Mouse (Mus musculus): ENCODE data around the gene Slc7a5. TPM values are rescaled to one million over a fixed set of nuclear protein-coding genes. Genes with fewer than 3 reads are reported as not detected.

The Slc7a5 gene
- polyA plus RNA-seq, 1 experiment from 2014 or later = 34.7 TPM

GRCm38 (mm10) chr8:121948321-121949145 is 41.0 kb upstream of the Slc7a5 start:
- 58% methylated on average over 19 of the region's 19 CpGs for WGBS
- no peak for ATAC-seq (ENCODE audit: low FRiP score)
- Histone ChIP-seq H3K4me2 (peak overlapping the region; percentile 64), H3K4me3 (replicated peaks) (peak overlapping the region; percentile 34), H3K27me3 (no peaks in the 10 kb centered on the region), H3K9me3 (no peaks in the 10 kb centered on the region), H3K27ac (peak overlapping the region; percentile 90), H3K4me1 (peaks cover 51% of the 10 kb centered on the region), H3K9ac (peak overlapping the region; percentile 50; the same call in 1 of the 2 replicates), H3K36me3 (replicated peaks) (peaks cover 2% of the 10 kb centered on the region; the same call in 1 of the 2 replicates)

- Histone ChIP-seq H3K9me3 (no peaks in the 10 kb centered on the region), H3K36me3 (replicated peaks) (no peaks in the 10 kb centered on the region), H3K9ac (peak overlapping the region; percentile 62), H3K27ac (peak overlapping the region; percentile 90), H3K4me2 (peak overlapping the region; percentile 64), H3K27me3 (no peaks in the 10 kb centered on the region), H3K4me1 (peaks cover 47% of the 10 kb centered on the region), H3K4me3 (replicated peaks) (peak overlapping the region; percentile 34)
- peak; percentile 30; the same call in 1 of the 2 replicates for ATAC-seq (ENCODE audit: low FRiP score)
- under 1% methylated on average over 18 of the region's 18 CpGs for WGBS
These were observed 40.3 kb upstream of the Slc7a5 start for GRCm38 (mm10) chr8:121947753-121948141.

- Histone ChIP-seq H3K27me3 (no peaks in the 10 kb centered on the region), H3K36me3 (replicated peaks) (no peaks in the 10 kb centered on the region), H3K9ac (peak overlapping the region; percentile 62), H3K4me3 (replicated peaks) (peak overlapping the region; percentile 34), H3K4me1 (peaks cover 41% of the 10 kb centered on the region), H3K4me2 (peak overlapping the region; percentile 64), H3K9me3 (no peaks in the 10 kb centered on the region), H3K27ac (peak overlapping the region; percentile 90)
- ATAC-seq (ENCODE audit: low FRiP score) = no peak
- WGBS = 28% methylated on average over 19 of the region's 19 CpGs
These were observed 39.7 kb upstream of the Slc7a5 start for GRCm38 (mm10) chr8:121947047-121947752.

GRCm38 (mm10) chr8:121946351-121946750 is 38.9 kb upstream of the Slc7a5 start:
- Histone ChIP-seq H3K36me3 (replicated peaks) (no peaks in the 10 kb centered on the region), H3K9ac (no peak overlapping the region), H3K27me3 (no peaks in the 10 kb centered on the region), H3K4me3 (replicated peaks) (no peak overlapping the region), H3K27ac (no peak overlapping the region), H3K4me1 (peaks cover 33% of the 10 kb centered on the region), H3K9me3 (no peaks in the 10 kb centered on the region), H3K4me2 (no peak overlapping the region; the same call in 1 of the 2 replicates)
- WGBS = 89% methylated on average over 7 of the region's 7 CpGs
- no peak for ATAC-seq (ENCODE audit: low FRiP score)

- H3K4me1 ChIP-seq = peaks cover 31% of the 10 kb centered on the region
- no peak within 1 kb of the TSS for H3K4me2 ChIP-seq
- H3K36me3 ChIP-seq (replicated peaks) = no peaks in the 10 kb centered on the region
- ATAC-seq (ENCODE audit: low FRiP score) = no peak
- no peak within 1 kb of the TSS for H3K4me3 ChIP-seq (replicated peaks)
- H3K27ac ChIP-seq = no peak within 1 kb of the TSS
- no peak within 1 kb of the TSS for H3K9ac ChIP-seq
- H3K27me3 ChIP-seq = no peaks in the 10 kb centered on the region
- no peaks in the 10 kb centered on the region for H3K9me3 ChIP-seq
These were observed 37.3 kb upstream of the Slc7a5 start, which contains the start of gene Car5a for GRCm38 (mm10) chr8:121944831-121945230. Gene Car5a (minus strand): TSS chr8:121944904.

- 78% methylated on average over 8 of the region's 8 CpGs for WGBS
- Histone ChIP-seq H3K4me1 (peaks cover 23% of the 10 kb centered on the region), H3K9me3 (no peaks in the 10 kb centered on the region), H3K4me2 (no peak overlapping the region), H3K27me3 (no peaks in the 10 kb centered on the region), H3K9ac (no peak overlapping the region), H3K4me3 (replicated peaks) (no peak overlapping the region), H3K36me3 (replicated peaks) (no peaks in the 10 kb centered on the region), H3K27ac (no peak overlapping the region)
- ATAC-seq (ENCODE audit: low FRiP score) = no peak
These were observed 36.2 kb upstream of the Slc7a5 start for GRCm38 (mm10) chr8:121943716-121944115.

- Histone ChIP-seq H3K27ac (no peak overlapping the region), H3K27me3 (no peaks in the 10 kb centered on the region), H3K4me3 (replicated peaks) (no peak overlapping the region), H3K9ac (no peak overlapping the region), H3K4me1 (peaks cover 17% of the 10 kb centered on the region), H3K9me3 (no peaks in the 10 kb centered on the region), H3K4me2 (no peak overlapping the region), H3K36me3 (replicated peaks) (no peaks in the 10 kb centered on the region)
- WGBS = 49% methylated on average over 2 of the region's 2 CpGs
- no peak for ATAC-seq (ENCODE audit: low FRiP score)
These were observed 35.6 kb upstream of the Slc7a5 start for GRCm38 (mm10) chr8:121943057-121943540.

- Histone ChIP-seq H3K4me1 (peaks cover 24% of the 10 kb centered on the region), H3K27ac (no peak overlapping the region), H3K9ac (no peak overlapping the region), H3K4me2 (no peak overlapping the region), H3K27me3 (no peaks in the 10 kb centered on the region), H3K36me3 (replicated peaks) (no peaks in the 10 kb centered on the region), H3K9me3 (no peaks in the 10 kb centered on the region), H3K4me3 (replicated peaks) (no peak overlapping the region)
- WGBS = 89% methylated on average over 7 of the region's 7 CpGs
- ATAC-seq (ENCODE audit: low FRiP score) = no peak
These were observed 31.2 kb upstream of the Slc7a5 start for GRCm38 (mm10) chr8:121938732-121939131.

- no peak overlapping the region for H3K4me2 ChIP-seq
- H3K27ac ChIP-seq = peak overlapping the region; percentile 90
- 89% methylated on average over 14 of the region's 14 CpGs for WGBS
These were observed 28.9 kb upstream of the Slc7a5 start for GRCm38 (mm10) chr8:121936391-121936790.

GRCm38 (mm10) chr8:121935341-121936294 is 28.1 kb upstream of the Slc7a5 start:
- 34% methylated on average over 12 of the region's 12 CpGs for WGBS
- H3K36me3 ChIP-seq (replicated peaks) = no peaks in the 10 kb centered on the region
- peak; percentile 84 for ATAC-seq (ENCODE audit: low FRiP score)
- no peaks in the 10 kb centered on the region for H3K27me3 ChIP-seq
- H3K9ac ChIP-seq = peak overlapping the region; percentile 38
- no peak overlapping the region for H3K4me3 ChIP-seq (replicated peaks)
- no peaks in the 10 kb centered on the region for H3K9me3 ChIP-seq
- peaks cover 24% of the 10 kb centered on the region for H3K4me1 ChIP-seq
- peak overlapping the region; percentile 90 for H3K27ac ChIP-seq
- peak overlapping the region; percentile 31 for H3K4me2 ChIP-seq

More at GRCm38 (mm10) chr8:121936391-121936790, 28.9 kb upstream of the Slc7a5 start:
- Histone ChIP-seq H3K4me3 (replicated peaks) (no peak overlapping the region), H3K9me3 (no peaks in the 10 kb centered on the region), H3K27me3 (no peaks in the 10 kb centered on the region), H3K9ac (0 out of 2 replicates have a peak overlapping the region, but pooled peaks have one; percentile 38), H3K4me1 (peaks cover 24% of the 10 kb centered on the region), H3K36me3 (replicated peaks) (no peaks in the 10 kb centered on the region)
- ATAC-seq (ENCODE audit: low FRiP score) = no peak

- Histone ChIP-seq H3K4me1 (peaks cover 24% of the 10 kb centered on the region), H3K9me3 (no peaks in the 10 kb centered on the region), H3K4me2 (peak overlapping the region; percentile 31), H3K36me3 (replicated peaks) (no peaks in the 10 kb centered on the region), H3K9ac (peak overlapping the region; percentile 38; the same call in 1 of the 2 replicates), H3K27ac (peak overlapping the region; percentile 90), H3K4me3 (replicated peaks) (no peak overlapping the region), H3K27me3 (no peaks in the 10 kb centered on the region)
- ATAC-seq (ENCODE audit: low FRiP score) = 0 out of 2 replicates have a peak, but pooled peaks have one; percentile 8
These were observed 27.4 kb upstream of the Slc7a5 start for GRCm38 (mm10) chr8:121934923-121935322.
